Mouse (Mus musculus): ENCODE measurements at regions not wholly inside any gene's neighbourhood (a gene's known extent, or its start where the extent isn't known, plus 50 kb on each side); places are given as distances from the start of the nearest gene placed in this dataset.

- DNase-seq (ENCODE audit: low read depth, low spot score), result no peak
Observed at GRCm38 (mm10) chr4:152850147-152850546, 372.5 kb upstream of the Kcnab2 start.

- no peak for DNase-seq (ENCODE audit: low read depth, low spot score)
Observed at GRCm38 (mm10) chr4:152836080-152836479, 358.4 kb upstream of the Kcnab2 start.

- no peak for DNase-seq (ENCODE audit: low read depth, low spot score)
Observed at GRCm38 (mm10) chr4:152834421-152835110, 356.9 kb upstream of the Kcnab2 start.

GRCm38 (mm10) chr4:152833411-152834310, 356.0 kb upstream of the Kcnab2 start:
- no peak for DNase-seq (ENCODE audit: low read depth, low spot score)

GRCm38 (mm10) chr4:152832757-152833363, 355.2 kb upstream of the Kcnab2 start:
- DNase-seq (ENCODE audit: low read depth, low spot score), result peak; percentile 51

GRCm38 (mm10) chr4:152825185-152825584, 347.5 kb upstream of the Kcnab2 start:
- DNase-seq (ENCODE audit: low read depth, low spot score), result no peak

- DNase-seq (ENCODE audit: low read depth, low spot score), result no peak
Observed at GRCm38 (mm10) chr4:152816139-152816757, 338.6 kb upstream of the Kcnab2 start.

- no peak for DNase-seq (ENCODE audit: low read depth, low spot score)
Observed at GRCm38 (mm10) chr4:152806611-152807010, 328.9 kb upstream of the Kcnab2 start.

GRCm38 (mm10) chr4:152799392-152799791, 321.7 kb upstream of the Kcnab2 start:
- DNase-seq (ENCODE audit: low read depth, low spot score), result no peak

- no peak for DNase-seq (ENCODE audit: low read depth, low spot score)
Observed at GRCm38 (mm10) chr4:152788431-152788830, 310.8 kb upstream of the Kcnab2 start.

- DNase-seq (ENCODE audit: low read depth, low spot score), result peak; percentile 22
Observed at GRCm38 (mm10) chr4:152784972-152785371, 307.3 kb upstream of the Kcnab2 start.

GRCm38 (mm10) chr4:152779526-152779925, 301.9 kb upstream of the Kcnab2 start:
- DNase-seq (ENCODE audit: low read depth, low spot score), result no peak

- DNase-seq (ENCODE audit: low read depth, low spot score), result no peak
Observed at GRCm38 (mm10) chr4:152775801-152776200, 298.1 kb upstream of the Kcnab2 start.

GRCm38 (mm10) chr4:152771386-152771785, 293.7 kb upstream of the Kcnab2 start:
- no peak for DNase-seq (ENCODE audit: low read depth, low spot score)

GRCm38 (mm10) chr4:152767372-152767771, 289.7 kb upstream of the Kcnab2 start:
- DNase-seq (ENCODE audit: low read depth, low spot score), result no peak

- DNase-seq (ENCODE audit: low read depth, low spot score), result no peak
Observed at GRCm38 (mm10) chr4:152763116-152763515, 285.4 kb upstream of the Kcnab2 start.

- DNase-seq (ENCODE audit: low read depth, low spot score), result no peak
Observed at GRCm38 (mm10) chr4:152762576-152762975, 284.9 kb upstream of the Kcnab2 start.

GRCm38 (mm10) chr4:152757191-152757590, 279.5 kb upstream of the Kcnab2 start:
- DNase-seq (ENCODE audit: low read depth, low spot score), result no peak

- no peak for DNase-seq (ENCODE audit: low read depth, low spot score)
Observed at GRCm38 (mm10) chr4:152756535-152756934, 278.9 kb upstream of the Kcnab2 start.

- DNase-seq (ENCODE audit: low read depth, low spot score), result no peak
Observed at GRCm38 (mm10) chr4:152755756-152756155, 278.1 kb upstream of the Kcnab2 start.

- no peak for DNase-seq (ENCODE audit: low read depth, low spot score)
Observed at GRCm38 (mm10) chr4:152744366-152744765, 266.7 kb upstream of the Kcnab2 start.

GRCm38 (mm10) chr4:152733017-152733416, 255.3 kb upstream of the Kcnab2 start:
- no peak for DNase-seq (ENCODE audit: low read depth, low spot score)

Data from brain, embryonic 18.5 days (tissue).